Mouse (Mus musculus) lung, postnatal 25 days (tissue): ENCODE results near the gene Irak3.

ENCODE experiments used
- DNase-seq: peaks from one replicate; pipeline ENCODE4 v3.0.0; 2022; ENCODE audit warnings: low spot score

The Irak3 gene

GRCm38 (mm10) chr10:120095136-120095535 is 106.8 kb downstream of the Irak3 start:
- DNase-seq, result no peak

- no peak for DNase-seq
Observed at GRCm38 (mm10) chr10:120092548-120092947, 109.4 kb downstream of the Irak3 start.
